Mouse (Mus musculus): ENCODE measurements around the gene Mlf2. TPM values are rescaled to one million over a fixed set of nuclear protein-coding genes. Genes with fewer than 3 reads are reported as not detected.
A peak's percentile ranks its signal among the peaks of the same experiment; 100 is the strongest.
"Not testable (repeated sequence)": the region's sequence is repeated elsewhere in the genome, so short reads cannot be mapped to it uniquely, and the experiment has no call there.

Gene Mlf2
- total RNA-seq (2017): 54.9 and 61.1 TPM in 2 replicates

GRCm38 (mm10) chr6:124930754-124931524 is at the start of gene Mlf2:
Gene Mlf2 (plus strand): TSS chr6:124931386.
- ATAC-seq (replicated peaks; ENCODE audit: low read depth, poor library complexity, severe bottlenecking): peak; percentile 91

- ATAC-seq (replicated peaks; ENCODE audit: low read depth, poor library complexity, severe bottlenecking): no peak
These were observed 49.4 kb upstream of the Mlf2 start for GRCm38 (mm10) chr6:124881821-124882220.

- no peak for ATAC-seq (replicated peaks; ENCODE audit: low read depth, poor library complexity, severe bottlenecking)
These were observed 47.8 kb upstream of the Mlf2 start for GRCm38 (mm10) chr6:124883351-124883750.

- no peak for ATAC-seq (replicated peaks; ENCODE audit: low read depth, poor library complexity, severe bottlenecking)
These were observed 46.3 kb upstream of the Mlf2 start for GRCm38 (mm10) chr6:124884714-124885500.

GRCm38 (mm10) chr6:124885956-124886381 is 45.2 kb upstream of the Mlf2 start:
- no peak for ATAC-seq (replicated peaks; ENCODE audit: low read depth, poor library complexity, severe bottlenecking)

GRCm38 (mm10) chr6:124887986-124888385 is 43.2 kb upstream of the Mlf2 start, which contains the start of gene Cd4:
Gene Cd4 (minus strand): TSS chr6:124888221.
- ATAC-seq (replicated peaks; ENCODE audit: low read depth, poor library complexity, severe bottlenecking): no peak

GRCm38 (mm10) chr6:124888555-124889125 is 42.5 kb upstream of the Mlf2 start:
- no peak for ATAC-seq (replicated peaks; ENCODE audit: low read depth, poor library complexity, severe bottlenecking)

- ATAC-seq (replicated peaks; ENCODE audit: low read depth, poor library complexity, severe bottlenecking): 0 out of 2 replicates have a peak, but pooled peaks have one; percentile 15
These were observed 40.2 kb upstream of the Mlf2 start for GRCm38 (mm10) chr6:124890997-124891396.

- not testable (repeated sequence) for ATAC-seq (replicated peaks; ENCODE audit: low read depth, poor library complexity, severe bottlenecking)
These were observed 37.1 kb upstream of the Mlf2 start for GRCm38 (mm10) chr6:124894113-124894512.

- peak; percentile 57 for ATAC-seq (replicated peaks; ENCODE audit: low read depth, poor library complexity, severe bottlenecking)
These were observed 32.8 kb upstream of the Mlf2 start for GRCm38 (mm10) chr6:124898359-124898758.

- no peak for ATAC-seq (replicated peaks; ENCODE audit: low read depth, poor library complexity, severe bottlenecking)
These were observed 31.0 kb upstream of the Mlf2 start for GRCm38 (mm10) chr6:124900056-124900800.

- peak; percentile 60 for ATAC-seq (replicated peaks; ENCODE audit: low read depth, poor library complexity, severe bottlenecking)
These were observed 30.2 kb upstream of the Mlf2 start for GRCm38 (mm10) chr6:124900801-124901480.

- ATAC-seq (replicated peaks; ENCODE audit: low read depth, poor library complexity, severe bottlenecking): no peak
These were observed 29.3 kb upstream of the Mlf2 start for GRCm38 (mm10) chr6:124901851-124902250.

GRCm38 (mm10) chr6:124903580-124904151 is 27.5 kb upstream of the Mlf2 start:
- peak; percentile 83 for ATAC-seq (replicated peaks; ENCODE audit: low read depth, poor library complexity, severe bottlenecking)

- ATAC-seq (replicated peaks; ENCODE audit: low read depth, poor library complexity, severe bottlenecking): peak; percentile 65
These were observed 26.8 kb upstream of the Mlf2 start for GRCm38 (mm10) chr6:124904161-124904981.

GRCm38 (mm10) chr6:124904991-124905860 is 26.0 kb upstream of the Mlf2 start:
- no peak for ATAC-seq (replicated peaks; ENCODE audit: low read depth, poor library complexity, severe bottlenecking)

GRCm38 (mm10) chr6:124907767-124908166 is 23.4 kb upstream of the Mlf2 start:
- no peak for ATAC-seq (replicated peaks; ENCODE audit: low read depth, poor library complexity, severe bottlenecking)
